Mouse (Mus musculus): ENCODE data around the gene Tagln2. TPM values are rescaled to one million over a fixed set of nuclear protein-coding genes. Genes with fewer than 3 reads are reported as not detected.

The Tagln2 gene
- polyA plus RNA-seq, 1 experiment from 2014 or later = 55.8 TPM

DNA sequence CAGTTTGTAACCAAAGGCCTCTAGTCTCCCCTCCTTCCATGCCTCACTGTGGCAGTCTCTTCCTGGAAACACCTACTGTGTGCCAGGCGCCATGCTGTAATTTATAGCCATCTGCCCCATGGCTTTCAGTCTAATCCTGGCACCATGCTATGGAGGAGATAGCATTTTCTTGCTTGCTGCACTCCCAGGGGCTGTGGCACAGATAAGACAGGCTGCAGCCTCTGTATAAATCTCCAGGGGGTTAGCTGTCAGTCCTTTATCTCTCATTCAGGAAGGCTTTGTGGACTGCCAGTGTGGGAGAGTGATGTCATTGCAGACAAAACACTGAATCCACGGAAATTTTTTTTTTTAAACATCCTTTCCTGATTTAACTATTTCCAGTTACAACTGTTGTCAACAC lies 8.3 kb downstream of the Tagln2 start:
- H3K4me1 ChIP-seq = peaks cover 21% of the 10 kb centered on the region
- no peak overlapping the region for H3K4me2 ChIP-seq
- H3K27me3 ChIP-seq = no peaks in the 10 kb centered on the region
- 46% methylated on average over 2 of the region's 2 CpGs for WGBS
- H3K27ac ChIP-seq = no peak overlapping the region
- H3K9me3 ChIP-seq (replicated peaks) = no peaks in the 10 kb centered on the region
- no peak overlapping the region for H3K4me3 ChIP-seq
- no peak for ATAC-seq
- no peak overlapping the region for H3K9ac ChIP-seq
- H3K36me3 ChIP-seq (ENCODE audit: poor library complexity, severe bottlenecking) = no peaks in the 10 kb centered on the region

DNA sequence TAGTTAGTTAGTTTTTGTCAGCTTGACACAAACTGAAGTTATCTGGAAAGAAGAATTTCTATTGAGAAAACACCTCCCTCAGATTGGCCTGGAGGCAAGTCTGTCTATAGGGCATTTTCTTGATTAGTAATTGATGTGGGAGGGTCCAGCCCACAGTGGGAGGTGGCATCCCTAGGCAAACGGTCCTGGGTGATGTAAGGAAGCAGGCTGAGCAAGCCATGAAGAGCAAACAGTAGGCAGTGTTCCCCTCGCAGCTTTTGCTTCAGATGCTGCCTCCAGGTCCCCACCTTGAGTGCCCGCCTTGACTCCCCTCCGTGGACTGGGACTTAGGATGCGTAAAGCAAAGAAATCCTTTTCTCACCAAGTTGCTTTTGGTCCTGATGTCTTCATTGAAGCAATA lies 9.4 kb downstream of the Tagln2 start:
- no peak overlapping the region for H3K9ac ChIP-seq
- no peaks in the 10 kb centered on the region for H3K9me3 ChIP-seq (replicated peaks)
- no peak overlapping the region for H3K4me2 ChIP-seq
- no peaks in the 10 kb centered on the region for H3K36me3 ChIP-seq (ENCODE audit: poor library complexity, severe bottlenecking)
- WGBS = 83% methylated on average over 5 of the region's 5 CpGs
- no peaks in the 10 kb centered on the region for H3K27me3 ChIP-seq
- no peak overlapping the region for H3K27ac ChIP-seq
- H3K4me3 ChIP-seq = no peak overlapping the region
- ATAC-seq = no peak
- H3K4me1 ChIP-seq = peaks cover 12% of the 10 kb centered on the region

DNA sequence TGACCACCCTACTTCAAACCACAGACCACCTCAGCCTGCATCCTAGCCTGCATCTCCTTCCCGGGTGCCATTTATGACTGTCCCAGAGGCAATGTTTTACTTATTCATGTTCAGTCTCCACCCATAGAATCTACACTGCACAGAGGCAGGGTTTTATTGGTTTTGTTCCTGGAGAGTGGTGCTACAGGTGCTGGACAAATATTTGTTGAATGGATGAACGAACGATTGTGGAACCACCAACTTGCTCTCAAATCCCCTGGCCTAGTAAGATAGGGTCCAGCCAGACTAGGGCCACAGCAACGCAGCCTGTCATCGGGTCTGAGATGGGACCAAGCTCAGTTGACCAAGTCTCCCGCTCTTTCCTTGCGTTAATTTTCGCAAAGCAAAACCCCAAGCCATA lies 10.1 kb downstream of the Tagln2 start:
- no peak overlapping the region for H3K4me3 ChIP-seq
- H3K9ac ChIP-seq = no peak overlapping the region
- ATAC-seq = no peak
- H3K4me1 ChIP-seq = peaks cover 5% of the 10 kb centered on the region
- no peaks in the 10 kb centered on the region for H3K27me3 ChIP-seq
- H3K36me3 ChIP-seq (ENCODE audit: poor library complexity, severe bottlenecking) = no peaks in the 10 kb centered on the region
- no peaks in the 10 kb centered on the region for H3K9me3 ChIP-seq (replicated peaks)
- no peak overlapping the region for H3K27ac ChIP-seq
- WGBS = 53% methylated on average over 8 of the region's 8 CpGs
- H3K4me2 ChIP-seq = no peak overlapping the region

DNA sequence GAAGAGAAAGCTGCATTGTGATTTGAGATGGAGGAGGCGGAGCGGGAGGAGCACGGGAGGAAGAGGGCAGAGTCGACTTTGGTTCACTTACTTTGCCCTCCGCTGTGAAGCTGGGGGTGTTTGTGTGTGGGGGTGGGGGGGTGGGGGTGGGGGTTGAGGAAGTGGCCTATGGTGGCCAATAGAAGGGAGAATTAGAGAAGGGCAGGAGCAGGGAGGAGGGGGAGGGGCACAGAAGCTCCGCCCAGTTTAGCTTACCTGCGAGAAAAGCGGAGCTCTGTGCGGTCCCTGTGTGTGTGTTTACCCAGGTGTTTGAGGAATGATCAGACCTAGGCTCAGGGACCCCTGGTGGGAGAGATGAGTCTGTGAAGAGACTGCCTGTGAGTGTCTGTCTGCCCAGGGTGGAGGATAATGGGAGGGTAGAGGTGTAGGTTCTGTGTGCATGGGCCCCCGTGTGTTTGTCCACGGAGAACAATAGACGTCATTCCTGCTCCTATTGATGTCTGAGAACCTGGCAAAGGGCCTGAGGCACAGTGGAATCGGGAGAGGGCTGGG lies 10.7 kb downstream of the Tagln2 start:
- Histone ChIP-seq H3K4me1 (peaks cover 5% of the 10 kb centered on the region), H3K9me3 (replicated peaks) (no peaks in the 10 kb centered on the region), H3K27ac (no peak overlapping the region), H3K9ac (no peak overlapping the region), H3K27me3 (no peaks in the 10 kb centered on the region), H3K4me2 (no peak overlapping the region), H3K4me3 (no peak overlapping the region), H3K36me3 (ENCODE audit: poor library complexity, severe bottlenecking) (no peaks in the 10 kb centered on the region)
- no peak; the same call in 1 of the 2 replicates for ATAC-seq
- WGBS = 21% methylated on average over 13 of the region's 13 CpGs

DNA sequence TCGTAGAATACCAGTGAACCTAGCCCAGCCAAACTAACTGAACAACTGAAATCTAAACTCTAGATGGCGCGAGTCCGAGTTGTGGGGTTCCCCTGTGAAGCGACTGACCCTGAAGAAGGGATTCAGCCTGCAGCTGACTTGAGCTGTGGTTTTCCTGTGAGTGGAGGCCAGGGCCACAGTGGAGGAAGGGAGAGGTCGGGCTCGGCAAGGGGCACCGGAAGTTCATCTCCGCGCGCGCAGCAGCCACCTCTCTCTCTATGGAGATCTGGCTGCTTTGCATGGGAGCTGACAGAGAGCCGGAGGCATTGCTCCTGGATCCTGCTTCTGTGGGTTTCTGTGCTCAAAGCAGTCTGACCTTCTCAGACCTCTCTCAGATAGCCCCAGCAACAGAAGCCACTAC lies 13.1 kb downstream of the Tagln2 start:
- WGBS = 38% methylated on average over 13 of the region's 13 CpGs
- no peaks in the 10 kb centered on the region for H3K36me3 ChIP-seq (ENCODE audit: poor library complexity, severe bottlenecking)
- peaks cover 5% of the 10 kb centered on the region for H3K4me1 ChIP-seq
- H3K27ac ChIP-seq = no peak overlapping the region
- H3K27me3 ChIP-seq = no peaks in the 10 kb centered on the region
- no peak overlapping the region for H3K9ac ChIP-seq
- H3K4me3 ChIP-seq = no peak overlapping the region
- H3K9me3 ChIP-seq (replicated peaks) = peaks cover 7% of the 10 kb centered on the region
- no peak for ATAC-seq
- H3K4me2 ChIP-seq = peak overlapping the region; percentile 21; the same call in 1 of the 2 replicates

DNA sequence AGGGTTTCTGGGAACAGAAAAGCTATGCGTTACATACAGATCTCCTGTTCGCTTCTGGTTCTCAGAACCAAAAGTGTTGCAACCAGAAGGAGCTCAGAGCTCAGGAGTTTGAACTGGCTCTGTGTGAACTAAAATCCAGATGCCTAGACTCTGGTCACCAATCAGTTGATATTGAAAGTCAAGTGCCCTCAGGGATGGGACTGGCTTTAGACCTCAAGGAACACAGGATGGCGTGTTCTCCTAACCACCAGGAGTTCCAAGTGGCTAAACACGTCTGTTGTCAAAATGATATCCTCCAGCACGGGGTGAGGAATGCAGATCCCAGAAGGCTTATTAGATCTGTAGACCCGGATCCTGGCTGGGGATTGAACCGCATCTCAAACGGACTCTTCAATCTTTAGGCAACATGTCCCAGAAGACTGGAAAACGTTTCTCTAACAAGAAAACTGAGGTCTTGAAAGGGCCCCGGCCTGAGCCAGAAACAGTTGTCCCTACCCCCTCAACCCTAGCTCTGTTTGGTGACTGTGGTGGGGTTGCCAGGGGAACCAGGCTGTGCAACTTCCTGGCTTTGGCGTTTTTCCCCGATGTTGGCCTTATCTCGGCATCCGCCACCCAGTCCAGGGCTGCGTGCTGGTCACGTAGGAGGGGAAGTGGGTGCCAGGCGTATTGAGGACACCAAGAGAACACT lies 13.8 kb downstream of the Tagln2 start:
- H3K4me2 ChIP-seq = no peak overlapping the region
- no peak overlapping the region for H3K4me3 ChIP-seq
- no peak overlapping the region for H3K27ac ChIP-seq
- H3K27me3 ChIP-seq = no peaks in the 10 kb centered on the region
- no peak overlapping the region for H3K9ac ChIP-seq
- WGBS = 89% methylated on average over 17 of the region's 17 CpGs
- peaks cover 5% of the 10 kb centered on the region for H3K4me1 ChIP-seq
- no peak for ATAC-seq
- no peaks in the 10 kb centered on the region for H3K36me3 ChIP-seq (ENCODE audit: poor library complexity, severe bottlenecking)
- H3K9me3 ChIP-seq (replicated peaks) = peaks cover 7% of the 10 kb centered on the region

DNA sequence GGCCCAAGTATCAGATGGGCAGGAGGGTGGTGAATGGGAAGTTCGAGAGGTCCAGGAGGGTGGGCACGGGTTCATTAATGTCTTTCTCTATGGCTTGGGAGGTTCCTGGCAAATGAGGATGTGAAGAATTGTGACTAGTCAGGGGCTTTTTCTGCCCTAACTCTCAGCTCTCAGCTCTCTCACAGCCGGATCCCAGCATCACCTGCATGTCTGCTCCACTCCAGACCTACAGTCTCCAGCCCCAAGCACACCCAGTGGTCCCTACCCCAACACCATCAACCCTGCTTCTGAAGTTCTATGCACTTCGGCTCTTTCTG lies 14.3 kb downstream of the Tagln2 start:
- Histone ChIP-seq H3K9me3 (replicated peaks) (peaks cover 7% of the 10 kb centered on the region), H3K36me3 (ENCODE audit: poor library complexity, severe bottlenecking) (no peaks in the 10 kb centered on the region), H3K9ac (no peak overlapping the region), H3K27me3 (no peaks in the 10 kb centered on the region), H3K4me2 (no peak overlapping the region), H3K4me1 (peaks cover 5% of the 10 kb centered on the region), H3K4me3 (no peak overlapping the region), H3K27ac (no peak overlapping the region)
- 85% methylated on average over 4 of the region's 4 CpGs for WGBS
- ATAC-seq = no peak

DNA sequence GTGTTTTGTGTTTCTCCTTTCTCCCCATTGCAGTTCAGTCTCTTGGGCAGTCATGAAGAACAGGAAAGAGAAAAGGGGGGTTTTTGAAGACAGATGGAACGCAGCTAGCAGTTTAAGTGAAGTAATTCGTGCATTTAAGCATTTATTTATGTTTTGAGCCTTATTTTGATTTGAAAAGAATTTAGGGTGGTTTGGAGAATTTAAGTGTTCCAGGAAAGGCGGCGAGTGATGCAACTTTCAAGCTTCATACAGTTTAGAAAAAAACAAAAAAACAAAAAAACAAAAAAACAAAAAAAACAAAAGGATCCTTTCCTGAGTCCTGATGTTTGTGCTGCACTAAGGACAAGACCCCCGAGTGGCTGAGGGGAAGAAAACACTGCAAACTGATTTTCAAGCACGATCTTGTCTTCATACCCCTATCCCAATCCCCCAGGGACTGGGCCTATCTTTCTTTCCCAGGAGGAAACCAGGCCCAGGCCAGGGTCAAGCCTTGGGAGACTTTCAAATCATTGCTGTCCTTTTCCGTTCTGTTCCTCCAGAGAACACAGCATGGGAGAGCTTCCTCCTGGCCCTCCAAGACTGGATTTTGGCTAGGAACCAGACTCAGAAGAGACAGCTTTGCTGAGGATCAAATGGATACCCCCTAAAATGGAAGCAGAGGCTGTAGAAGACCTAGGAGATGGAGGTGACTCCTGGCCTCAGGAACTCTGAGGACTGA lies 14.9 kb downstream of the Tagln2 start:
- no peak overlapping the region for H3K4me3 ChIP-seq
- WGBS = 84% methylated on average over 7 of the region's 7 CpGs
- ATAC-seq = no peak
- no peak overlapping the region for H3K4me2 ChIP-seq
- H3K4me1 ChIP-seq = peaks cover 5% of the 10 kb centered on the region
- H3K27ac ChIP-seq = no peak overlapping the region
- no peak overlapping the region for H3K9ac ChIP-seq
- H3K27me3 ChIP-seq = no peaks in the 10 kb centered on the region
- H3K36me3 ChIP-seq (ENCODE audit: poor library complexity, severe bottlenecking) = no peaks in the 10 kb centered on the region
- peaks cover 7% of the 10 kb centered on the region for H3K9me3 ChIP-seq (replicated peaks)

DNA sequence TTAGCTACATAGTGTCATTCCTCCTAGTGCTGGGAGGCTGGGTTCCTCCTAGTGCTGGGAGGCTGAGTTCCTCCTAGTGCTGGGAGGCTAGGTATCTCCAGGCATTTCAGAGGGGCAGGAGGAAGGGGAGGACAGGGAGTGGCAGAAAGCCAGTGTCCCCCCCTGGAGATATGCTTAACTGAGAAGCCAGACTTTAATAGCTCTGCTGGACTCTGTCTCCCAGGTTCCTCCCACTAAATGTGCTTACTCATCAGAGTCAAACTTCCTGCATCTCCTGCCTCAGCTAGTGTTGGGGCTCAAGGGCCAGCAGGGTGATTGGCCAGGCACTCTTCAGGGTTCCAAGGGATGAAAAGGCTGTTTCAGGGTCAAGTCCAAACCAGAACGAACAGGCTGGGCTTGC lies 15.5 kb downstream of the Tagln2 start:
- no peak overlapping the region for H3K4me2 ChIP-seq
- no peak overlapping the region for H3K4me3 ChIP-seq
- H3K4me1 ChIP-seq = peaks cover 6% of the 10 kb centered on the region
- 76% methylated on average over 1 of the region's 1 CpGs for WGBS
- H3K9me3 ChIP-seq (replicated peaks) = peaks cover 7% of the 10 kb centered on the region
- H3K9ac ChIP-seq = no peak overlapping the region
- no peaks in the 10 kb centered on the region for H3K27me3 ChIP-seq
- no peaks in the 10 kb centered on the region for H3K36me3 ChIP-seq (ENCODE audit: poor library complexity, severe bottlenecking)
- no peak for ATAC-seq
- H3K27ac ChIP-seq = no peak overlapping the region

DNA sequence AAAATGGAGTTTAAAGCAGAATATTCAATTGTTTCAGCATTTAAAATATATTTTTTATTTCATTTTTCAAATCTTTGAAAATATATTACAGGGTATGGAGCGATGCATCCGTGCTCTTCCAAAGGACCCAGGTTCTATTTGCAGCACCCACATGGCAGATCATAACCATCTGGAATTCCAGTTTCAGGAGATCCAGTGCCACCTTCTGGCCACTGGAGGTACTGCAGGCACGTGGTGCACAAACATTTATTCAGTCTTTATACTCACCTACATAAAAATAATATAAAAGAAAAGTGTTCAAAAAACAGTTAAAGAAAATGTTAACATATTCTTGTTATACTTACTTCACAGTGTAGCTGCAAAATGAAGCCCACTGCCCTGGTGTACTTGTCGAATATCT lies 18.2 kb downstream of the Tagln2 start:
- Histone ChIP-seq H3K36me3 (ENCODE audit: poor library complexity, severe bottlenecking) (no peaks in the 10 kb centered on the region), H3K27me3 (no peaks in the 10 kb centered on the region), H3K4me1 (peaks cover 11% of the 10 kb centered on the region), H3K9me3 (replicated peaks) (peaks cover 7% of the 10 kb centered on the region), H3K27ac (no peak overlapping the region), H3K4me2 (no peak overlapping the region), H3K9ac (no peak overlapping the region), H3K4me3 (no peak overlapping the region)
- ATAC-seq = no peak
- 73% methylated on average over 4 of the region's 4 CpGs for WGBS

DNA sequence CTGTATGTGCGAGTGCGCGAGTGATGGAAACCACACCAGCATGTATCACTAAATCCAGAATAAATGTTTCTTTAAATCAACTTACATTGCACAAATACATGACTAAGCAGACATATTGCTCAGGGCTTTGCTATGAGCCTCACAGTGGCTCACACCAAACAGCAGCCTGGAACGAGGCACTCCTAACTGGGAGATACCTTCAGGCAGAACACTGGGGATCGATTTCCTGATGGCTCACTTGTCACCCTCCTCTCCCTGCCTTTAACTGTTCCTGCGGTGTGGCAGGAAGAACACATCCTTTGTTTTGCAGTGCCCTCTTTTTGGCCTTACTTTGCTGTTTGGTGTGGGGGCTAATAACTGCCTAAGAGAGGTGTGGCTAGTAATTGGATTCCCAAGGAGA lies 19.8 kb downstream of the Tagln2 start:
- Histone ChIP-seq H3K4me2 (no peak overlapping the region), H3K9ac (no peak overlapping the region), H3K36me3 (ENCODE audit: poor library complexity, severe bottlenecking) (no peaks in the 10 kb centered on the region), H3K4me1 (peaks cover 11% of the 10 kb centered on the region), H3K27ac (no peak overlapping the region), H3K27me3 (no peaks in the 10 kb centered on the region), H3K9me3 (replicated peaks) (peaks cover 7% of the 10 kb centered on the region), H3K4me3 (no peak overlapping the region)
- no peak for ATAC-seq
- 69% methylated on average over 6 of the region's 6 CpGs for WGBS

DNA sequence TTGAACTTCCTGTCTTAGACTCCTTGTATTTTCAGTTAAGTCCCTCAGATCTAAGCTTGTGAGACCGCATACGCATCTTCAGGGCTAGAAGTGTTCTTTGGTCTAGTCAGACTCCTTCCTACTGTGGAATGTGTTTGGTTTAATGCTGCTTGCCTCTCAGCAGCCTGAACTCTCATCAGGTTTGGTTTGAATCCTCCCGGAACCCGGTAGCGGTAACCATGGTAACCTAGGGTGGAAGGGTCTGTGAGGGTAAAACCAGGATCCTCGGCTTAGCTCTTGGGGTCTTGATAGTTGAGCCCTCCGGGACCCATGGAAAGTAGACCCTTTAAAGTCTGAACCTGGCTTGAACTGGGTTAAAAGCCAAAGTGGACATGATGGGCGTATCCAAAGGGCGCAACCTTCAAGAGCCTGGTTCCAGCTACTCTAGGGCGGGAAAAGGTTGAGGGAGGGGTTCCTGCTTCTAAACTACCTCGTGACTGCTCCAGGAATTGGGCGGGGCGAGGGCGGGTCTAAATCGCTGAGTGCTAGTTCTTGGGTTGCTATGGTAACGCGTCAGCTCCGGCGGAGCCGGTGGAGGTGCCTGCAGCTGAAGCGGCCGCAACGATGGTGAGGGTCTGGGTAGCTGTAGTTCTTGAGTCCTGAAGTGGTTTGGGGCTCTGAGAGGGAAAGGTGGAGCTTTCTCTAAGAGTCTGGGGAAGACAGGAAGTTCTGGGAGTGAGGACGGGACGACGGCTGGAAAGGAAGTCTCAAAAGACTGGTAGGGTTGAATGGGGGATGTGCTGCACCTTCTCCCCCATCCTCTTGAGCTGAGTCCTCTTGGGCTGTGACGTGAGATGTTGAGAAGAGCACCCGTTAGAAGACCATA lies 21.0 kb downstream of the Tagln2 start, which contains the start of gene Cfap45:
Gene Cfap45 (plus strand): TSS at position 226 of the 865 bp plus-strand sequence.
- peak; percentile 95 for ATAC-seq
- Histone ChIP-seq H3K9ac (peak within 1 kb of the TSS; percentile 14; the same call in 1 of the 2 replicates), H3K4me2 (peak within 1 kb of the TSS; percentile 61), H3K4me3 (peak within 1 kb of the TSS; percentile 31), H3K27ac (no peak within 1 kb of the TSS), H3K4me1 (peaks cover 11% of the 10 kb centered on the region), H3K27me3 (no peaks in the 10 kb centered on the region), H3K9me3 (replicated peaks) (peaks cover 7% of the 10 kb centered on the region), H3K36me3 (ENCODE audit: poor library complexity, severe bottlenecking) (no peaks in the 10 kb centered on the region)
- WGBS = 4% methylated on average over 28 of the region's 28 CpGs

Measured in forebrain, embryonic 13.5 days (tissue).